Mouse (Mus musculus): ENCODE results near the gene Guca1b. TPM values are rescaled to one million over a fixed set of nuclear protein-coding genes. Genes with fewer than 3 reads are reported as not detected.
A peak's percentile ranks its signal among the peaks of the same experiment; 100 is the strongest.
"Not testable (repeated sequence)": the region's sequence is repeated elsewhere in the genome, so short reads cannot be mapped to it uniquely, and the experiment has no call there.

Guca1b gene
- total and polyA plus RNA-seq, 3 experiments, result 1.3 to 3.1 TPM; not detected in 1

DNA sequence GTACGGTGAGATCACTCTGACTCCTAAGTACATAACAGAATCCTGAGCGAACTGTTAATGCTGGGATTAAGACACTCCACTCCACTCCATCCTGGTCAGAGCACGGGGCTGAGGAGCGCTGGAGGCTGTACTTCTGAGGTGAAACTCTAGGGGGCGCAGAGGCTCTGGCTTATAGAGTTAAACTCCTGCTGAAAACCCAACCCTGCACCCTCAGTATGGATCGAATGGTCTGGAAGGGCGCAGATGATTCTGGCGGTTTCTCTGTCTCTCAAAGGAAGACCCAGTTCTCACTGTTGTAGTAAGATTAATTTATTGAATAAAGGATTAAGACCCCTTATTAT lies 23.3 kb downstream of the Guca1b start:
- H3K27ac ChIP-seq (ENCODE audit: control insufficient read depth, low read depth, low read length), result no peak overlapping the region
- peak; percentile 84 for DNase-seq (ENCODE audit: low read depth, low spot score)
- peak overlapping the region; percentile 48 for H3K9ac ChIP-seq (ENCODE audit: control insufficient read depth, low read depth, low read length, poor library complexity, severe bottlenecking)
- H3K4me3 ChIP-seq (ENCODE audit: control insufficient read depth in 1 of 2, insufficient read depth in 1 of 2, low read depth in 2 of 2, low read length in 2 of 2), result peak overlapping the region; percentile 31 to 33
- H3K9me3 ChIP-seq (replicated peaks; ENCODE audit: insufficient read depth, low read length), result no peaks in the 10 kb centered on the region
- no peaks in the 10 kb centered on the region; a peak in 2 of 4 replicates for H3K4me1 ChIP-seq (ENCODE audit: control insufficient read depth in 1 of 2, insufficient read depth in 2 of 2, low read length in 2 of 2)
- H3K79me2 ChIP-seq (ENCODE audit: control insufficient read depth, insufficient read depth, low read length, poor library complexity), result no peaks in the 10 kb centered on the region
- H3K27me3 ChIP-seq (ENCODE audit: control insufficient read depth in 1 of 2, insufficient read depth in 2 of 2, low read length in 2 of 2), result no peaks in the 10 kb centered on the region; a peak in 1 of 4 replicates
- TF ChIP-seq RAD21 (IDR thresholded peaks at IDR 0.05; ENCODE audit: low read depth, low read length), result peak; percentile 76
- TF ChIP-seq GABPA (IDR thresholded peaks at IDR 0.05; ENCODE audit: low read depth, low read length), result no peak
- no peak for TF ChIP-seq GATA1 (IDR thresholded peaks at IDR 0.05; ENCODE audit: low read depth, low read length)
- TF ChIP-seq MXI1 (IDR thresholded peaks at IDR 0.05; ENCODE audit: low read depth, low read length), result peak; percentile 10; the same call in 1 of the 2 replicates
- no peak for TF ChIP-seq MYB (IDR thresholded peaks at IDR 0.05; ENCODE audit: low read depth, low read length)
- TF ChIP-seq MAX (IDR thresholded peaks at IDR 0.05; ENCODE audit: low read length), result no peak
- no peak for TF ChIP-seq HCFC1 (IDR thresholded peaks at IDR 0.05; ENCODE audit: low read depth, low read length)
- TF ChIP-seq RCOR1 (IDR thresholded peaks at IDR 0.05; ENCODE audit: low read depth, low read length), result no peak
- TF ChIP-seq POLR2AphosphoS2 (IDR thresholded peaks at IDR 0.05; ENCODE audit: low read length), result no peak
- no peak for TF ChIP-seq USF1 (IDR thresholded peaks at IDR 0.05; ENCODE audit: low read depth, low read length)
- TF ChIP-seq TBP (IDR thresholded peaks at IDR 0.05; ENCODE audit: low read depth, low read length), result no peak
- TF ChIP-seq USF2 (IDR thresholded peaks at IDR 0.05; ENCODE audit: borderline replicate concordance in 1 of 2, insufficient read depth in 1 of 2, low read depth in 1 of 2, low read length in 2 of 2), result no peak
- TF ChIP-seq MEF2A (IDR thresholded peaks at IDR 0.05; ENCODE audit: extremely low read depth, insufficient replicate concordance, low read depth, low read length, poor library complexity, severe bottlenecking), result no peak
- TF ChIP-seq CHD2 (IDR thresholded peaks at IDR 0.05; ENCODE audit: low read length), result no peak
- TF ChIP-seq ETS1 (IDR thresholded peaks at IDR 0.05; ENCODE audit: low read depth, low read length), result no peak
- TF ChIP-seq CHD1 (IDR thresholded peaks at IDR 0.05; ENCODE audit: low read depth, low read length), result no peak
- TF ChIP-seq SIN3A (IDR thresholded peaks at IDR 0.05; ENCODE audit: low read length), result no peak; the same call in 1 of the 2 replicates
- TF ChIP-seq BHLHE40 (IDR thresholded peaks at IDR 0.05; ENCODE audit: borderline replicate concordance, low read depth, low read length), result no peak
- TF ChIP-seq CTCF (IDR thresholded peaks at IDR 0.05 in 2 of 3, conservative IDR thresholded peaks at IDR 0.05 in 1 of 3; ENCODE audit: control insufficient read depth in 1 of 3, insufficient read depth in 1 of 3, low read depth in 2 of 3, low read length in 3 of 3, poor library complexity in 1 of 3, severe bottlenecking in 1 of 3), result peak; percentile 82 to 85 (median 84)
- peak; percentile 66 for TF ChIP-seq SMC3 (IDR thresholded peaks at IDR 0.05; ENCODE audit: low read depth, low read length)
- TF ChIP-seq KAT2A (conservative IDR thresholded peaks at IDR 0.05; ENCODE audit: low read depth, low read length), result no peak
- TF ChIP-seq POLR2A (IDR thresholded peaks at IDR 0.05; ENCODE audit: control insufficient read depth in 1 of 2, insufficient read depth in 1 of 2, low read depth in 1 of 2, low read length in 2 of 2, poor library complexity in 1 of 2), result no peak
- TF ChIP-seq JUND (IDR thresholded peaks at IDR 0.05; ENCODE audit: low read depth, low read length), result no peak
- TF ChIP-seq ZKSCAN1 (IDR thresholded peaks at IDR 0.05; ENCODE audit: low read depth, low read length), result no peak
- TF ChIP-seq UBTF (IDR thresholded peaks at IDR 0.05; ENCODE audit: borderline replicate concordance, insufficient read depth, low read depth, low read length), result no peak
- TF ChIP-seq POLR2AphosphoS5 (IDR thresholded peaks at IDR 0.05; ENCODE audit: borderline replicate concordance, low read depth, low read length), result no peak
- no peak for TF ChIP-seq E2F4 (IDR thresholded peaks at IDR 0.05; ENCODE audit: borderline replicate concordance, low read depth, low read length)
- no peak for TF ChIP-seq ELF1 (IDR thresholded peaks at IDR 0.05; ENCODE audit: low read depth, low read length)
- peak; percentile 51 for TF ChIP-seq ZC3H11A (IDR thresholded peaks at IDR 0.05; ENCODE audit: low read depth, low read length)
- TF ChIP-seq MYC (IDR thresholded peaks at IDR 0.05; ENCODE audit: low read depth, low read length), result no peak
- TF ChIP-seq NELFE (IDR thresholded peaks at IDR 0.05; ENCODE audit: low read depth, low read length), result no peak
- no peak for TF ChIP-seq EP300 (IDR thresholded peaks at IDR 0.05; ENCODE audit: low read depth in 1 of 2, low read length in 2 of 2)
- H3K36me3 ChIP-seq (ENCODE audit: control insufficient read depth in 1 of 2, insufficient read depth in 2 of 2, low read length in 2 of 2), result no peaks in the 10 kb centered on the region

DNA sequence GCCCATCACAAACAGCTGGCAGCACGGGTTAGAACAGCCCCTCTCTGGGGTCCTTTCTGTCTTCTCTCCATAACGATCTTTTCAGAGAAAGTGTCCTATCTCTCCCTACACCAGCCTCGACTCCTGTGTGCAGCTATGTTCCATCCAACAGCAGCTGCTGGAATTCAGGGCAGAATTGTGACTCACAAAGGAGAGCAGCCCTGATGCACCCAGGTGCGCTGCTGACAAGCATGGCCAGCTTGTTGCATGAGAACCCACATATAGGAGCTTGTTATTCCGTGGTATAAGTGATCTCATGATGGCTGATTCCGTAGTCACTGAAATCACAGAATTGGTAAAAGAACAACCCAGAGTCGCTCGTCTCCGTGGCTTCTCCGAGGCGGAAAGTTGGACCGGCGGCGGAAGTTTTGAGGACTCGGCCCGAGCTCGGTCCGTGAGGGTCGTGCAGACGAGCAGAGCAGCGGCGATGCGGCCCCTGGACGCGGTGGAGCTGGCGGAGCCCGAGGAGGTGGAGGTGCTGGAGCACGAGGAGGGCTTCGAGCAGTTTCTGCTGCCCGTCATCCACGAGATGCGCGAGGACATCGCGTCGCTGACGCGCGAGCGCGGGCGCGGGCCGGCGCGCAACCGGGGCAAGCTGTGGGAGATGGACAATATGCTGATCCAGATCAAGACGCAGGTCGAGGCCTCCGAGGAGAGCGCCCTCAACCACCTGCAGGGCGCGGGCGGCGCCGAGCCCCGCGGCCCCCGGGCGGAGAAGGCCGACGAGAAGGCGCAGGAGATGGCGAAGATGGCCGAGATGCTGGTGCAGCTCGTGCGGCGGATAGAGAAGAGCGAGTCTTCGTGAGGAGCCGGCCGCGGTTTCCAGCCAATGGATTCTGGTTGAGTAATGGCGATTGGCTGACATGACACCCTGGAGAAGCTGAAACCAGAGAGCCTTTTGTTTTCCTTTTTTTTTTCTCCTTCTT lies 25.0 kb downstream of the Guca1b start:
- DNase-seq (ENCODE audit: low read depth, low spot score); H3K4me3 ChIP-seq (ENCODE audit: control insufficient read depth in 1 of 2, insufficient read depth in 1 of 2, low read depth in 2 of 2, low read length in 2 of 2); H3K9ac ChIP-seq (ENCODE audit: control insufficient read depth, low read depth, low read length, poor library complexity, severe bottlenecking); H3K79me2 ChIP-seq (ENCODE audit: control insufficient read depth, insufficient read depth, low read length, poor library complexity); H3K9me3 ChIP-seq (replicated peaks; ENCODE audit: insufficient read depth, low read length); H3K36me3 ChIP-seq (ENCODE audit: control insufficient read depth in 1 of 2, insufficient read depth in 2 of 2, low read length in 2 of 2); H3K27ac ChIP-seq (ENCODE audit: control insufficient read depth, low read depth, low read length); H3K27me3 ChIP-seq (ENCODE audit: control insufficient read depth in 1 of 2, insufficient read depth in 2 of 2, low read length in 2 of 2); H3K4me1 ChIP-seq (ENCODE audit: control insufficient read depth in 1 of 2, insufficient read depth in 2 of 2, low read length in 2 of 2): not testable (repeated sequence)

All from MEL (cell line).